Mouse (Mus musculus) c-Kit-negative CD71-positive TER-119-positive erythroid progenitor cells, embryonic 14.5 days (primary cell): Measurements from ENCODE around the gene Slc35e3.

Experiments used
- DNase-seq: peaks from one replicate; pipeline ENCODE4 v3.0.0-alpha.2; 2013; ENCODE audit warnings: low read depth, low spot score

Gene Slc35e3

GRCm38 (mm10) chr10:117698313-117699138 lies 47.6 kb downstream of the Slc35e3 start:
- DNase-seq: no peak

GRCm38 (mm10) chr10:117697561-117698115 lies 48.5 kb downstream of the Slc35e3 start:
- DNase-seq: peak; percentile 29

GRCm38 (mm10) chr10:117696827-117697560 lies 49.2 kb downstream of the Slc35e3 start:
- no peak for DNase-seq

GRCm38 (mm10) chr10:117696021-117696826 lies 49.9 kb downstream of the Slc35e3 start:
- DNase-seq: no peak

GRCm38 (mm10) chr10:117695605-117696004 lies 50.6 kb downstream of the Slc35e3 start:
- no peak for DNase-seq

- no peak for DNase-seq
Observed at GRCm38 (mm10) chr10:117695027-117695426, 51.1 kb downstream of the Slc35e3 start.

- DNase-seq: no peak
Observed at GRCm38 (mm10) chr10:117694255-117694953, 51.8 kb downstream of the Slc35e3 start.

- no peak for DNase-seq
Observed at GRCm38 (mm10) chr10:117692953-117693352, 53.2 kb downstream of the Slc35e3 start.

- DNase-seq: no peak
Observed at GRCm38 (mm10) chr10:117692173-117692572, 54.0 kb downstream of the Slc35e3 start.

- DNase-seq: no peak
Observed at GRCm38 (mm10) chr10:117691389-117691968, 54.7 kb downstream of the Slc35e3 start.

- no peak for DNase-seq
Observed at GRCm38 (mm10) chr10:117690770-117691296, 55.3 kb downstream of the Slc35e3 start.

GRCm38 (mm10) chr10:117690101-117690352 lies 56.1 kb downstream of the Slc35e3 start:
- DNase-seq: no peak

GRCm38 (mm10) chr10:117689297-117690100 lies 56.7 kb downstream of the Slc35e3 start:
- DNase-seq: no peak

GRCm38 (mm10) chr10:117688204-117689151 lies 57.7 kb downstream of the Slc35e3 start:
- DNase-seq: no peak

- no peak for DNase-seq
Observed at GRCm38 (mm10) chr10:117687577-117687976, 58.6 kb downstream of the Slc35e3 start.

- DNase-seq: no peak
Observed at GRCm38 (mm10) chr10:117687018-117687417, 59.1 kb downstream of the Slc35e3 start.

- DNase-seq: no peak
Observed at GRCm38 (mm10) chr10:117685849-117686591, 60.1 kb downstream of the Slc35e3 start.
